Mouse (Mus musculus) heart, embryonic 15.5 days (tissue): ENCODE data around the gene Kif21b. TPM values are rescaled to one million over a fixed set of nuclear protein-coding genes. Genes with fewer than 3 reads are reported as not detected.
A peak's percentile ranks its signal among the peaks of the same experiment; 100 is the strongest.

Experiments used
- ATAC-seq: fragments of 200-750 bp; cut with Nextera tagmentation; replicated peaks from 2 replicates; pipeline ENCODE4 v1.8.0; 2017; ENCODE audit warnings: low read depth, moderate TSS enrichment; ENCODE audit not compliant: insufficient number of reproducible peaks, insufficient read depth, low FRiP score
- H3K27ac ChIP-seq: fragments of 300-500 bp; sonication (generic); 2 replicates; pipeline ENCODE4 v1.5.1; 2015; ENCODE audit warnings: mild to moderate bottlenecking, inconsistent platforms
- H3K27me3 ChIP-seq: fragments of 300-500 bp; sonication (generic); 2 replicates; pipeline ENCODE4 v1.6.1; 2015; ENCODE audit warnings: inconsistent platforms
- H3K36me3 ChIP-seq: fragments of 300-500 bp; sonication (generic); 2 replicates; pipeline ENCODE4 v1.6.1; 2015; ENCODE audit warnings: mild to moderate bottlenecking, inconsistent platforms
- H3K4me1 ChIP-seq: fragments of 300-500 bp; sonication (generic); replicated peaks from 2 replicates; pipeline ENCODE4 v1.6.1; 2015; ENCODE audit warnings: inconsistent platforms
- H3K4me2 ChIP-seq: fragments of 300-500 bp; sonication (generic); 2 replicates; pipeline ENCODE4 v1.6.1; 2015; ENCODE audit warnings: inconsistent platforms, mild to moderate bottlenecking, moderate library complexity
- H3K4me3 ChIP-seq: fragments of 300-500 bp; sonication (generic); 2 replicates; pipeline ENCODE4 v1.5.1; 2015; ENCODE audit warnings: mild to moderate bottlenecking, inconsistent platforms
- H3K9ac ChIP-seq: fragments of 300-500 bp; sonication (generic); 2 replicates; pipeline ENCODE4 v1.6.1; 2015; ENCODE audit warnings: mild to moderate bottlenecking, inconsistent platforms
- H3K9me3 ChIP-seq: fragments of 300-500 bp; sonication (generic); replicated peaks from 2 replicates; pipeline ENCODE4 v1.6.1; 2016; ENCODE audit warnings: inconsistent platforms
- WGBS: fragments of 180-500 bp; shearing (Covaris S2); methylation state at CpG from one replicate; pipeline ENCODE4 v1.1.7; 2015; ENCODE audit warnings: mixed read lengths; 5-methylcytosine and 5-hydroxymethylcytosine counted together
- polyA plus RNA-seq: library from polyadenylated mRNA; unstranded; fragments of >200 nt; fragmentation: Nextera tagmentation; extraction: Ambion mirVana; gene quantifications from 2 replicates; pipeline ENCODE4 v1.2.1, GENCODE M21; 2015

Gene Kif21b
- polyA plus RNA-seq, 1 experiment from 2014 or later = 0.87 TPM

- peaks cover 80% of the 10 kb centered on the region for H3K4me1 ChIP-seq
- H3K9ac ChIP-seq = no peak overlapping the region
- H3K36me3 ChIP-seq = no peaks in the 10 kb centered on the region
- ATAC-seq = no peak
- peaks cover 4% of the 10 kb centered on the region; the same call in 1 of the 2 replicates for H3K27me3 ChIP-seq
- no peak overlapping the region for H3K4me3 ChIP-seq
- H3K9me3 ChIP-seq = no peaks in the 10 kb centered on the region
- H3K27ac ChIP-seq = peak overlapping the region; percentile 64
- WGBS = 9% methylated on average over 4 of the region's 4 CpGs
- peak overlapping the region; percentile 27; the same call in 1 of the 2 replicates for H3K4me2 ChIP-seq
These were observed 6.4 kb downstream of the Kif21b start for GRCm38 (mm10) chr1:136137575-136137974.

DNA sequence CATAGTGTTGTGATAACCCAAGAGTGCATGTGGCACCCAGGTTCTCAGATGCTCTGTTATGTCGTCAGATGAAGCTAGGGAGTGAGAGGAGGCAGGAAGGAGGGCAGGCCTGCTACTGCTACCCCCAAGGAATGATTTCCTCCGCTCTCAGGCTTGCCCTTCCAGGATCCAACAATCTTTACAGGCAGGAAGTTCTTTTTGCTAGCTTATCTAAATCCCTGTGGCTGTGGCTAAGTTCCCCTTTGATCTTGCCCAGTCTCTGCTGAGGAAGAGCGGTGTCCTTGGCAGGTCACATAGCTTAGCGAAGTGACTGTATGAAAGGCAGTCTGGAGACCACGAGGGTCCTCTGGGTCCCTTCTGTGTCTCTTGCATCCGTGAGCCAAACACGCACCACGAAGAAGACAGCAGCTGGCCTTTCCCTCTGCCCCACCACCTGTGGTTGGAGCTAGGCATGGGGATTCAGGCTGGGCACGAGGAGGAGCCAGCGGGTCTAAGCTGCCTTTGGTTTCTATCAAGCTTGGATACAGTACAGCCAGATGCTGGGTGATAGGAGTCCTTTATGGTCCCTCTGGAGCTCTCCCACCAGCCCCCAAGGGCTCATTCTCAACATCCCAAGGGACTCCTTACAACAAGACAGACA, 7.1 kb downstream of the Kif21b start:
- ATAC-seq = no peak
- H3K36me3 ChIP-seq = no peaks in the 10 kb centered on the region
- H3K9ac ChIP-seq = 0 out of 2 replicates have a peak overlapping the region, but pooled peaks have one; percentile 9
- 27% methylated on average over 10 of the region's 10 CpGs for WGBS
- no peaks in the 10 kb centered on the region; the same call in 1 of the 2 replicates for H3K27me3 ChIP-seq
- peaks cover 76% of the 10 kb centered on the region for H3K4me1 ChIP-seq
- no peak overlapping the region for H3K4me3 ChIP-seq
- peak overlapping the region; percentile 27; the same call in 1 of the 2 replicates for H3K4me2 ChIP-seq
- H3K9me3 ChIP-seq = no peaks in the 10 kb centered on the region
- peak overlapping the region; percentile 64 for H3K27ac ChIP-seq

DNA sequence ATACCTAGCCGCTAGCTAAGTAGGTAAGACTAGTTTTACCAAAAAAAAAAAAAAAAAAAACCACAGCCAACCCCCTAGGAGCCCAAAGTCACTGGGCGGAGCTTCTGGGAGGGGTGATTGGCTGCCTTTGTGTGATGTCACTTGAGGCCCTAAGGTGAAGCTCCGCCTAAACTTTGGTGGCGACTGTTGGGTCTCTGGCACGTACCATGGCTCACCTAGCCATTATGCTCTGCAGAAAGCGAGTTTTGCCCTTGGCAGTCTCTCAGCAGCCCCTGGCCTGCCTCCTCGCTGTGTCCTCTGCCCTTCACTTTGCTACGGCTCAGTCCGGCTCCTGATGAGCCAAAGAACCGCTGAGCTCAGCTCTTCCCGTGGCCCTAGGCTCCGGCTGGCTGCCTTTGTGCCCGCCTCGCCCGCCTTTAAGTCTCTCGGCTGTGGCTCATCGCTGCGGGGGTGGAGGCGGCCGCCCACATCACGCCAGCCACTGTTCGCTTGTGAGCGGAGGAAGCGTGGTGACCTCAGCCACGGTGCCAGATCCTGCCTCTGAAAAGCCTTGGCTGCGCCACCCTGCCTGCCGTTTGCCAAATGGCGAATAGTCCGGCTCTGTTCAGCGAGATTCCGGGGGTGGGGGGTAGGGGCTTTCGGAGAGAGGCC, 8.9 kb downstream of the Kif21b start:
- Histone ChIP-seq H3K27me3 (no peaks in the 10 kb centered on the region; the same call in 1 of the 2 replicates), H3K9ac (peak overlapping the region; percentile 78), H3K36me3 (no peaks in the 10 kb centered on the region), H3K27ac (peak overlapping the region; percentile 86), H3K4me1 (peaks cover 59% of the 10 kb centered on the region), H3K9me3 (no peaks in the 10 kb centered on the region), H3K4me3 (peak overlapping the region; percentile 61), H3K4me2 (peak overlapping the region; percentile 93)
- ATAC-seq = peak; percentile 59
- WGBS = 1% methylated on average over 32 of the region's 32 CpGs

GRCm38 (mm10) chr1:136141176-136141950, 10.2 kb downstream of the Kif21b start:
- Histone ChIP-seq H3K4me1 (peaks cover 55% of the 10 kb centered on the region), H3K4me3 (no peak overlapping the region), H3K36me3 (no peaks in the 10 kb centered on the region), H3K9me3 (no peaks in the 10 kb centered on the region), H3K27ac (no peak overlapping the region), H3K4me2 (no peak overlapping the region), H3K9ac (no peak overlapping the region), H3K27me3 (no peaks in the 10 kb centered on the region; the same call in 1 of the 2 replicates)
- 80% methylated on average over 11 of the region's 11 CpGs for WGBS
- no peak for ATAC-seq

- Histone ChIP-seq H3K4me1 (peaks cover 45% of the 10 kb centered on the region), H3K9me3 (no peaks in the 10 kb centered on the region), H3K27me3 (no peaks in the 10 kb centered on the region; the same call in 1 of the 2 replicates), H3K9ac (no peak overlapping the region), H3K4me3 (no peak overlapping the region), H3K27ac (no peak overlapping the region), H3K4me2 (no peak overlapping the region), H3K36me3 (no peaks in the 10 kb centered on the region)
- WGBS = 31% methylated on average over 6 of the region's 6 CpGs
- ATAC-seq = 0 out of 2 replicates have a peak, but pooled peaks have one; percentile 19
These were observed 11.1 kb downstream of the Kif21b start for GRCm38 (mm10) chr1:136142336-136142735.

DNA sequence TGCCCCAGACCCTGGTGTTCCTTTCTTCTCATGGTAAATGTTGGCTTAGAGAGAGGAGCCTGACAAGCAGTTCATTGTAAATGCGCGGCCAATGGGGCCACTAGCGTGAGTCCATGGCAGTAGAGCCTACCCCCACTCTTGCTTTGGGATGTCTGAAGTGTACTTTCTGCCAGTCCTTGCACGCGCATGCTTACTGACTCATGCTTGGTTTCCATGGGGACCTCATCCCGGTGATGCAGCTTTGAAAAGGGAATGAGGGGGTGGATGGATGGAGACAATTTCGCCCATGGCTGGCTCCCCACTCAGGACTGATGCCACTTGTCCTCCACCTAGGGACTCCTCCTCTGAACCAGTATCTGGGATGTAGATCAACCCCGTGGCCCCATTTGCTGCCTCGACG, 12.3 kb downstream of the Kif21b start:
- 91% methylated on average over 10 of the region's 10 CpGs for WGBS
- peaks cover 33% of the 10 kb centered on the region for H3K4me1 ChIP-seq
- no peaks in the 10 kb centered on the region for H3K9me3 ChIP-seq
- no peaks in the 10 kb centered on the region for H3K36me3 ChIP-seq
- H3K9ac ChIP-seq = no peak overlapping the region
- H3K27me3 ChIP-seq = no peaks in the 10 kb centered on the region; the same call in 1 of the 2 replicates
- no peak overlapping the region for H3K4me2 ChIP-seq
- ATAC-seq = no peak
- no peak overlapping the region for H3K4me3 ChIP-seq
- H3K27ac ChIP-seq = no peak overlapping the region

DNA sequence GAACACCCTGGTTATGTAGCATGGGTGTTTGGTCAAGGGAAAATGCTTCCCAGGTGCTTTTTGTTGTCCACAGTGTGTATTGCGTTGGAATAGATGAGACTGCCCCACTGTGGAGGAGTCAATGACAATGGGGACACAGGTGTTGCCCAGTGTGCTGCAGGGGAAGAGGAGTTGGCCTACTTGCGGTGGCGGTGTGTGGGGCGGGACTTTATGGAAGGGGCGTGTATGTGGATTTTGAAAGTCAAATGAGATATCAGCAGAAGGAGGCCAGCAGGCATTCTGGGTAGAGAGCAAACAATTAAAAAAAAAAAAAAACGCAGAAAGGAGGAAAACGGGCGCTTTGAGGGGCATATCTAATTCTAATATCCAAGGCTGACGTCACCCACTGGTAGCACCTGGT, 18.5 kb downstream of the Kif21b start:
- Histone ChIP-seq H3K9me3 (no peaks in the 10 kb centered on the region), H3K4me3 (no peak overlapping the region), H3K4me1 (no peaks in the 10 kb centered on the region), H3K4me2 (no peak overlapping the region), H3K27ac (no peak overlapping the region), H3K9ac (no peak overlapping the region), H3K27me3 (no peaks in the 10 kb centered on the region), H3K36me3 (no peaks in the 10 kb centered on the region; the same call in 1 of the 2 replicates)
- no peak for ATAC-seq
- WGBS = 91% methylated on average over 9 of the region's 9 CpGs

DNA sequence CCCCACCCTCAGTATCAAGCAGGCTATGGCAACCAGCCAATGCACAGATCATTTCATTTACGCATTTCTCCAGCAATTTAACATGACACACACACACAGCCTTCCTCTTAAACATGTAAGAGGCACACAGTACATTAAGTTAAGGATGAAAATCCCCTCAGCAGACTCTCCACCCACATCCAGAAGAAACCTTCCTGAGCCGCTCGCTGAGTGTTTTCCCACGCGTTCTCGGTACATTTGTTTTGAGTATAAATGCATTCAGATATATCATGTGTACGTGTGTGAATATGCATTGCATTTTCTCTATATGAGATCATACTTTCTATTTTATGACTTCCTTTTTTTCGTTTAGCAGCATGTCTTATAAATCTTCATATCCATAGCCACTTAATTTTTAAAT, 20.2 kb downstream of the Kif21b start:
- no peak for ATAC-seq
- no peaks in the 10 kb centered on the region for H3K9me3 ChIP-seq
- no peak overlapping the region for H3K9ac ChIP-seq
- H3K4me2 ChIP-seq = no peak overlapping the region
- no peaks in the 10 kb centered on the region; the same call in 1 of the 2 replicates for H3K36me3 ChIP-seq
- no peak overlapping the region for H3K27ac ChIP-seq
- no peaks in the 10 kb centered on the region for H3K4me1 ChIP-seq
- WGBS = 80% methylated on average over 8 of the region's 8 CpGs
- H3K27me3 ChIP-seq = no peaks in the 10 kb centered on the region
- no peak overlapping the region for H3K4me3 ChIP-seq

DNA sequence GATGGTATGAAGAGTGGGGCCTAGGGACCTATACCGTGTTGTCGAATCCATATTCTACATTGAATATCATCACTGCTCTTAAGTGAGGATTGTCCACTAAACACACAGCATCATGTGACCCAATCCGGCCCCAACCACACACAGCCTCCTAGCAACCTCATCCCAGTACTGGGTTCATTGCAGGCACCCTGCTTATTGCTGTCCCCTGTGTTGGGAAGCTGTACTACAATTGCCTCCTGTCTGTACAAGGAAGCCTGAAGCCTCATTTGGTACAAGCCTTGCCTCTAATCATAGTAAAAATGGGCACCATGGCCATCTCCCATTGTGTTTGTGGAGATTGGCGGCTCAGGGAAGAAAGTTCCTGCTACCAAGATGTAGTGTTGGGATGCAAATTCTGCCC, 25.1 kb downstream of the Kif21b start:
- Histone ChIP-seq H3K4me3 (no peak overlapping the region), H3K27me3 (no peaks in the 10 kb centered on the region), H3K27ac (no peak overlapping the region), H3K4me1 (no peaks in the 10 kb centered on the region), H3K4me2 (no peak overlapping the region), H3K36me3 (no peaks in the 10 kb centered on the region; the same call in 1 of the 2 replicates), H3K9ac (no peak overlapping the region), H3K9me3 (no peaks in the 10 kb centered on the region)
- WGBS = 93% methylated on average over 4 of the region's 4 CpGs
- ATAC-seq = no peak

GRCm38 (mm10) chr1:136156951-136157350, 25.8 kb downstream of the Kif21b start:
- Histone ChIP-seq H3K4me2 (no peak overlapping the region), H3K9ac (no peak overlapping the region), H3K36me3 (no peaks in the 10 kb centered on the region; the same call in 1 of the 2 replicates), H3K4me1 (no peaks in the 10 kb centered on the region), H3K27ac (no peak overlapping the region), H3K9me3 (no peaks in the 10 kb centered on the region), H3K27me3 (no peaks in the 10 kb centered on the region), H3K4me3 (no peak overlapping the region)
- WGBS = 92% methylated on average over 4 of the region's 4 CpGs
- ATAC-seq = no peak

DNA sequence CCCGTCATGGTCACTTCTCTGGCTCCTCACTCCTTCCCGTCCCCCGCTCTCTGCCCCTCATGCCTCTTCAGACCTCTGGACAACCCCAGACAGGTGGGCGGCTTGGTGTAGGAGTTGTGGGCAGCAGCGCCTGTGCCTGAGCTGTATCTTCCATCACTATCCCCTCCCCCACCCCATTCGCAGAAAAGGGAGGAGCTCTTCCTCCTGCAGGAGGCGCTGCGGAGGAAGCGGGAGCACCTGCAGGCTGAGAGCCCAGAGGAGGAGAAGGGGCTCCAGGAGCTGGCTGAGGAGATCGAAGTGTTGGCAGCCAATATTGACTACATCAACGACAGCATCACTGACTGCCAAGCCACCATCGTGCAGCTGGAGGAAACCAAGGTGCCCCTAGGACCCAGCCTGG, 28.6 kb downstream of the Kif21b start:
- no peaks in the 10 kb centered on the region for H3K4me1 ChIP-seq
- no peak overlapping the region; the same call in 1 of the 2 replicates for H3K4me2 ChIP-seq
- WGBS = 46% methylated on average over 12 of the region's 12 CpGs
- no peaks in the 10 kb centered on the region for H3K9me3 ChIP-seq
- H3K4me3 ChIP-seq = no peak overlapping the region
- ATAC-seq = no peak
- no peak overlapping the region for H3K9ac ChIP-seq
- H3K27me3 ChIP-seq = no peaks in the 10 kb centered on the region
- no peaks in the 10 kb centered on the region for H3K36me3 ChIP-seq
- no peak overlapping the region for H3K27ac ChIP-seq
